Mouse (Mus musculus) midbrain, embryonic 13.5 days (tissue): ENCODE measurements around the gene Cradd. TPM values are rescaled to one million over a fixed set of nuclear protein-coding genes. Genes with fewer than 3 reads are reported as not detected.

Source experiments
- ATAC-seq: fragments of 200-750 bp; cut with Nextera tagmentation; 2 replicates; pipeline ENCODE4 v1.8.0; 2017; ENCODE audit warnings: mild to moderate bottlenecking, moderate TSS enrichment, moderate library complexity
- H3K27ac ChIP-seq: fragments of 300-500 bp; sonication (generic); 2 replicates; pipeline ENCODE4 v1.5.1; 2015; ENCODE audit warnings: inconsistent platforms, mild to moderate bottlenecking, moderate library complexity
- H3K27me3 ChIP-seq: fragments of 300-500 bp; sonication (generic); 2 replicates; pipeline ENCODE4 v1.6.1; 2015; ENCODE audit warnings: mild to moderate bottlenecking, inconsistent platforms
- H3K36me3 ChIP-seq: fragments of 300-500 bp; sonication (generic); 2 replicates; pipeline ENCODE4 v1.6.1; 2015; ENCODE audit warnings: mild to moderate bottlenecking, inconsistent platforms
- H3K4me1 ChIP-seq: fragments of 300-500 bp; sonication (generic); replicated peaks from 2 replicates; pipeline ENCODE4 v1.6.1; 2015; ENCODE audit warnings: inconsistent platforms
- H3K4me2 ChIP-seq: fragments of 300-500 bp; sonication (generic); replicated peaks from 2 replicates; pipeline ENCODE4 v1.6.1; 2015; ENCODE audit warnings: moderate library complexity, mild to moderate bottlenecking, inconsistent platforms
- H3K4me3 ChIP-seq: fragments of 300-500 bp; sonication (generic); replicated peaks from 2 replicates; pipeline ENCODE4 v1.5.1; 2015; ENCODE audit warnings: mild to moderate bottlenecking, inconsistent platforms
- H3K9ac ChIP-seq: fragments of 300-500 bp; sonication (generic); replicated peaks from 2 replicates; pipeline ENCODE4 v1.6.1; 2015; ENCODE audit warnings: mild to moderate bottlenecking, inconsistent platforms
- H3K9me3 ChIP-seq: fragments of 300-500 bp; sonication (generic); 2 replicates; pipeline ENCODE4 v1.6.1; 2016; ENCODE audit warnings: mild to moderate bottlenecking, inconsistent platforms
- WGBS: fragments of 180-500 bp; shearing (Covaris S2); methylation state at CpG from one replicate; pipeline ENCODE4 v1.1.7; 2015; 5-methylcytosine and 5-hydroxymethylcytosine counted together
- polyA plus RNA-seq: library from polyadenylated mRNA; unstranded; fragments of >200 nt; fragmentation: Nextera tagmentation; extraction: Ambion mirVana; gene quantifications from 2 replicates; pipeline ENCODE4 v1.2.1, GENCODE M21; 2015

Cradd gene
- polyA plus RNA-seq, 1 experiment from 2014 or later = 10.7 TPM

DNA sequence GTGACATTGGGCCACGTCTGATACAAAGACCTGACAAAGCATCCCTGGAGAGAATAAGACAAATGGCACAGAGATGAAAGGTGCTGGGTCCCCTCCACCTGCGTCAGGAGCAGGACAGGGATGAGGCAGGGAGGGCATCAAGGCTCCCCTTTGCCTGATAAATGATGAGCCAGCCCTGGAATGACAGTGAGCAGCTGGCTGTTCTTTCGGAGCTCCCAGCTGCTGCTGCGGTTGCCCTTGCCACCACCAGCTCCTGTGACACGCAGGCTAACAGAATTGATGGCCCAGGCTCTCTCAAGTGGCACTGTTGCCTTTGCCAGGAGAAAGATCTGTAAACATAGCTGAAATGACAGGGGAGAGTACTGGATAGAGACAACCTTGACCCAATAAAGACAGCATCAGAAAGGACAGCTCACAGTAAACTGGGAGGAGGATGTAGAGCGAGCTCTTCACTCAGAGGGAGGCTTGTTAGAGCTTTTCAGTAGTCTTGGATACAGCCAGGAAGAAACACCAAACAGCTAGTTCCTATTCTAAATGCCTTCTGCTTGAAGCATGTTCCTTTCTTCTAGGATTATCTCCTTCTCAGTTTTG, 31.8 kb upstream of the Cradd start:
- no peaks in the 10 kb centered on the region for H3K9me3 ChIP-seq
- H3K27ac ChIP-seq = no peak overlapping the region
- peaks cover 5% of the 10 kb centered on the region; the same call in 1 of the 2 replicates for H3K4me1 ChIP-seq
- ATAC-seq = no peak
- H3K4me3 ChIP-seq = no peak overlapping the region
- no peaks in the 10 kb centered on the region for H3K36me3 ChIP-seq
- H3K27me3 ChIP-seq = no peaks in the 10 kb centered on the region
- no peak overlapping the region for H3K9ac ChIP-seq
- WGBS = 49% methylated on average over 6 of the region's 6 CpGs
- no peak overlapping the region for H3K4me2 ChIP-seq

DNA sequence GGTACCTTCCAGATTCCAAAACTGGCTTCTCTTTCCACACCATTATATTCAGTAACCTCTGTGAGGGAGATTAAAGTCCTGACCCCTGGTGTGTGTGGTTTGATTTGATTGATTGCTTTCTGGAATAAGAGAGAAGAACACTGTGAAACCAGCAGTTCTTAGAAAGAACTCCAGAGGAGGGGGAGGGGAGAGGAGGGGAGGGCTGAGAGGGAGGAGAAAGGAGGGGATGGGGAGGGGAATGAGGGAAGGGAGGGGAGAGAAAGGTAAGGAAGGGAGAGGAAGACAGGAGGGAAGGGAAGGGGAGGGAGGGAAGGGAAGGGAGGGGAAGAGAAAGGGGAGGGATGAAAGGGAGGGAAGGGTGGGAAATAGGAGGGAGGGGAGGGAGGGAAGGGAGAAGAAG, 30.7 kb upstream of the Cradd start:
- Histone ChIP-seq H3K27me3 (no peaks in the 10 kb centered on the region), H3K27ac (no peak overlapping the region), H3K9ac (no peak overlapping the region), H3K36me3 (no peaks in the 10 kb centered on the region), H3K4me3 (no peak overlapping the region), H3K4me1 (peaks cover 5% of the 10 kb centered on the region; the same call in 1 of the 2 replicates), H3K9me3 (0 out of 2 replicates have a peak, but pooled peaks cover 3% of the 10 kb centered on the region), H3K4me2 (no peak overlapping the region)
- ATAC-seq = no peak

DNA sequence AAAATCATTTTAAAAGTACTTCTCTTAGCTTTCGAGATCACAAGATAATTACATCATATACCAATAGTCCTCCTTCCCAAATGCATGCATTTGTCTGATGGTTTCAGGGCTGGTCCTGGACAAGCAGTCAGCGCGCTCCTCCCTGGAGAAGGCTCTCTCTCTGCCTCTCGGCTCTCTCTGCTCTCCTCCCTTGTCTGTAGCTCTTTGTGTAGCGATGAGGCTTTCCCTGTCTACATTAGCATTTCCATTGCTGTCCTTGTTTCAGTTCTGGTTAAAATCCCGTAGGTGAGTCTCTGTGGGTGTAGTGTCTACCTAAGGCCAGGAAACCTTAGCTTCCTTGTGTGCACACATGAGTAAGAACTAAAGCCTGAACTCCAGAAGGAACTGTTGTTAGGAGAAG, 30.1 kb upstream of the Cradd start:
- Histone ChIP-seq H3K4me3 (no peak overlapping the region), H3K9ac (no peak overlapping the region), H3K36me3 (no peaks in the 10 kb centered on the region), H3K9me3 (0 out of 2 replicates have a peak, but pooled peaks cover 3% of the 10 kb centered on the region), H3K4me1 (peaks cover 5% of the 10 kb centered on the region; the same call in 1 of the 2 replicates), H3K27me3 (no peaks in the 10 kb centered on the region), H3K4me2 (no peak overlapping the region), H3K27ac (no peak overlapping the region)
- no peak for ATAC-seq
- WGBS = 63% methylated on average over 6 of the region's 6 CpGs

- Histone ChIP-seq H3K27me3 (no peaks in the 10 kb centered on the region), H3K27ac (no peak overlapping the region), H3K4me2 (no peak overlapping the region), H3K9me3 (0 out of 2 replicates have a peak, but pooled peaks cover 3% of the 10 kb centered on the region), H3K9ac (no peak overlapping the region), H3K36me3 (no peaks in the 10 kb centered on the region), H3K4me1 (no peaks in the 10 kb centered on the region), H3K4me3 (no peak overlapping the region)
- no peak for ATAC-seq
- 88% methylated on average over 3 of the region's 3 CpGs for WGBS
These were observed 24.5 kb upstream of the Cradd start for GRCm38 (mm10) chr10:95348457-95348856.

GRCm38 (mm10) chr10:95347776-95348175, 23.8 kb upstream of the Cradd start:
- 98% methylated on average over 3 of the region's 3 CpGs for WGBS
- ATAC-seq = no peak
- H3K9ac ChIP-seq = no peak overlapping the region
- 0 out of 2 replicates have a peak, but pooled peaks cover 3% of the 10 kb centered on the region for H3K9me3 ChIP-seq
- H3K4me2 ChIP-seq = no peak overlapping the region
- no peaks in the 10 kb centered on the region for H3K36me3 ChIP-seq
- no peak overlapping the region for H3K4me3 ChIP-seq
- no peak overlapping the region for H3K27ac ChIP-seq
- H3K4me1 ChIP-seq = no peaks in the 10 kb centered on the region
- H3K27me3 ChIP-seq = no peaks in the 10 kb centered on the region

GRCm38 (mm10) chr10:95342833-95343590, 19.1 kb upstream of the Cradd start:
- Histone ChIP-seq H3K4me1 (no peaks in the 10 kb centered on the region), H3K9me3 (no peaks in the 10 kb centered on the region; the same call in 1 of the 2 replicates), H3K27ac (no peak overlapping the region), H3K36me3 (no peaks in the 10 kb centered on the region), H3K4me2 (no peak overlapping the region), H3K9ac (no peak overlapping the region), H3K27me3 (no peaks in the 10 kb centered on the region), H3K4me3 (no peak overlapping the region)
- 88% methylated on average over 10 of the region's 10 CpGs for WGBS
- ATAC-seq = no peak

DNA sequence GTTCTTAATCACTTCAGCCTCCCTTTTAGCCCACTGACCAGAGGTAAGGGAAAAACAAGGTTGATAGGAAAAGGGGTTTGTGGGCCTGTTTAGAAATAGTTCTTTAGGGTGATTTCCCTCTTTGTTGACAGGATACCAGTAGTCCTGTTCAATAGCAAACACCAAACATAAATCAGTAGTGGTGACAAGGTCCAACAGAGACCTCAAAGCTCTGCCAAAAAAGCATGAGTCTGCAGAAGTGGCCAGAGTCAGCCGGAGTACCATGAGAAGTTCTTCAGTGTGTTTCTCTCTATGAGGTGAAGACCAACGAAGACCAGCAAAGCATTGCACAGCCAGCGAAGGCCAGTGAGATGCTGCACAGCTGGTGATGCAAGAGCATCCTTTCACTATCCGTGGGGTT, 16.7 kb upstream of the Cradd start:
- H3K4me1 ChIP-seq = peaks cover 10% of the 10 kb centered on the region
- WGBS = 93% methylated on average over 4 of the region's 4 CpGs
- ATAC-seq = no peak
- no peak overlapping the region for H3K4me2 ChIP-seq
- H3K36me3 ChIP-seq = no peaks in the 10 kb centered on the region
- H3K27me3 ChIP-seq = no peaks in the 10 kb centered on the region
- no peak overlapping the region for H3K27ac ChIP-seq
- H3K9ac ChIP-seq = no peak overlapping the region
- H3K4me3 ChIP-seq = no peak overlapping the region
- H3K9me3 ChIP-seq = no peaks in the 10 kb centered on the region; the same call in 1 of the 2 replicates

DNA sequence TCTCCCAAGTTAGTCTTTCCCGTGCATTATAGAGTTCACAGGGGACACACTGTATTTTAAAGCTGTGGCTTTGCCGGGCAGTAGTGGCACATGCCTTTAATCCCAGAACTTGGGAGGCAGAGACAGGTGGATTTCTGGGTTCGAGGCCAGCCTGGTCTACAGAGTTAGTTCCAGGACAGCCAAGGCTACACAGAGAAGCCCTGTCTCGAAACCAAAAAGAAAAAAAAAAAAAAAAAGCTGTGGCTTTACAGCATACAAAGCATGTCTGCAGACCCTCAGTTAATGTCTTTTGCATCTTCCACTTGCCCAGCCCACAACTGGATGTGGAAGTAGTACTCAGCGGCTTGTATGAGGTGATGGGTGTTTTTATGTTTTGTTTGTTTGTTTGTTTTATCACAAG, 13.7 kb upstream of the Cradd start:
- no peak for ATAC-seq
- peaks cover 10% of the 10 kb centered on the region for H3K4me1 ChIP-seq

GRCm38 (mm10) chr10:95336781-95337544, 13.0 kb upstream of the Cradd start:
- peak; percentile 58 for ATAC-seq
- 33% methylated on average over 4 of the region's 4 CpGs for WGBS
- H3K9ac ChIP-seq = no peak overlapping the region
- no peak overlapping the region; the same call in 1 of the 2 replicates for H3K27ac ChIP-seq
- no peaks in the 10 kb centered on the region; the same call in 1 of the 2 replicates for H3K9me3 ChIP-seq
- H3K36me3 ChIP-seq = no peaks in the 10 kb centered on the region
- H3K4me3 ChIP-seq = no peak overlapping the region
- H3K4me1 ChIP-seq = peaks cover 10% of the 10 kb centered on the region
- H3K4me2 ChIP-seq = no peak overlapping the region
- no peaks in the 10 kb centered on the region for H3K27me3 ChIP-seq

More for the DNA sequence above, 13.7 kb upstream of the Cradd start:
- 77% methylated on average over 5 of the region's 5 CpGs for WGBS
- no peak overlapping the region for H3K27ac ChIP-seq
- H3K9me3 ChIP-seq = no peaks in the 10 kb centered on the region; the same call in 1 of the 2 replicates
- H3K27me3 ChIP-seq = no peaks in the 10 kb centered on the region
- no peak overlapping the region for H3K4me3 ChIP-seq
- no peak overlapping the region for H3K4me2 ChIP-seq
- no peak overlapping the region for H3K9ac ChIP-seq
- H3K36me3 ChIP-seq = no peaks in the 10 kb centered on the region

DNA sequence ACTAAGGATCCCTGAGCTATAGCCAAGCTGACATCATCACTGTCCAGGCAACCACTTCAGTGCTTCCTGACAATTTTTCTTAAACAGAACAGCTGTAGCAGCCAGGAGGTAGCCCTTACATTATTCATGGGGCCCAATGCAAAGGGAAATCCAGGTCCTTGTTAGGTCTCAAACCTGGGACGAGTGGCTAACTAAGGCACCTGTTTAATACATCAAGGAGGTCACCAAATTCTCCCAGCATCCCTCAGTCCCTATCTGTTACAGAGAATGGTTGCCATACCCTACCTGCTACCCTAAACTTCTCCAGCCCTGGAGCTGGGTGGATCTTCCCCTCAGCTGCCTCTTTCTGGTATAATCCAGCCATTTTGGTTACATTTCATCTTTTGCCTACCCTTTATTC, 10.9 kb upstream of the Cradd start:
- no peak overlapping the region for H3K4me3 ChIP-seq
- 73% methylated on average over 1 of the region's 1 CpGs for WGBS
- H3K4me1 ChIP-seq = peaks cover 10% of the 10 kb centered on the region
- H3K27me3 ChIP-seq = no peaks in the 10 kb centered on the region
- H3K9me3 ChIP-seq = no peaks in the 10 kb centered on the region
- no peaks in the 10 kb centered on the region for H3K36me3 ChIP-seq
- H3K27ac ChIP-seq = no peak overlapping the region
- H3K9ac ChIP-seq = no peak overlapping the region
- H3K4me2 ChIP-seq = no peak overlapping the region
- ATAC-seq = no peak

DNA sequence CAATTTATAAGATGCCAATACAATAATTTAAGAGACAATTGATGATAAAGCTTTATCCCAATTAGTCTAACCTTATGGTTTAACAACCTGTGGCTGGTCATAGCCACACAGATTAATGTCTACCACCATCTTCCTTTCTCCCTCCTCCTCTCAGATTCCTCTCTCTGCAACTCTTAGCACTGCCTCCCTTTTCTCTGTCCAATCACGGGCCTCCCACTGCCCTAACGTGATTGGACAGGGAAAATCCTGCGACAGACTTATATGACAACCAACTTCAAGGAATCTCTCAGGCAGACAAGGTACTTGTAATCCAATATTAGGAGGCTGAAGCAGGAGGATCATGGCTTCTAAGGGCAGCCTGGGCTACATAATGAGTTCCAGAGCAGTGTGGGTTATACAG, 8.7 kb upstream of the Cradd start:
- Histone ChIP-seq H3K4me3 (no peak overlapping the region), H3K9me3 (no peaks in the 10 kb centered on the region), H3K27ac (no peak overlapping the region), H3K27me3 (no peaks in the 10 kb centered on the region), H3K36me3 (no peaks in the 10 kb centered on the region), H3K9ac (no peak overlapping the region), H3K4me2 (no peak overlapping the region), H3K4me1 (peaks cover 10% of the 10 kb centered on the region)
- WGBS = 88% methylated on average over 3 of the region's 3 CpGs
- no peak for ATAC-seq
